In the genomic region with DNA sequence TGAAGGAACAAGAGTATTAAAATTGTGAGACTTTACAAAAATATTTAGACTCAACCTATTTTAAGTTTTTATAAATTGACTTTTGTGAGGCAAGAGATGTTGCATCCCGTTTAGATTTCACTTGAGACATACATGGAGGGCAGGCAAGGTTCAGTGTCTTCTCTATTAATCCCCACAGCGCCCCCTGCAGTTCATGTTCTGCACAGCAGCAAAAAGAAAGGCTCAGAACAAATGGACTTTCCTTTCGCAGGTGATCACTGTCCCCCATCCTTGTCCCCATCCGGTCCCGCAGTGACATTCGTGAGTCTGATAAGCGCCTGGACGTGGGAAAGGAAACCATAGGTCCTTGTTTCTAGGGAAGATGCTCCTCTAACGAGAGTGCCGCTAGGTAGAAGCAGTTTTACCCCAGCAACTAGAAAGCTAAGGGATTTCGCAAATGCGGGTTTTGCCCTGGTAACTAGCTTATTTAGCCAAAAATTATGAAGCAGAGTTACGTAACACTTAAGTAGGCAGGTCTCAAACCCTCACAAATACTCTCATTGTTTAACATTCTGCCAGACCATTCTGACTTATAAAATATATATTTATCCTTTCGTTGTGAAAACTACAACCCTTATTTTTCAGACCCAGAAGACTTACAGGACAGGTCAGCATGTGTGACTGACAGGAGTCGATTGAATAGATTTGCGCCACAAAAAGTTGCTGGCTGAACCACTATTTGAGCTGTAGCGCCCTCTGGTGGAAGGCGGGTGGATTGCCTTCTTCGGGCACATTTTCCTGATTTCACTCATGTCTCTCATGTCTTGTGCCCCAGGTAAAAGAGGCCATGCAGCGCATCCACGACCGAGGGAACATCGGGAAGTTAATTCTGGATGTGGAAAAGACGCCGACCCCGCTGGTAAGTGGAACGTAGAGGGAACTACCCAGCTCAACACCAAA, we compare ENCODE assay signal across 7 mouse cellular contexts. TPM values are rescaled to one million over a fixed set of nuclear protein-coding genes. Genes with fewer than 3 reads are reported as not detected.
DNase-seq lines count a peak whose midpoint lies in the region; ATAC-seq and TF ChIP-seq lines count a peak whose summit lies in the region.

No protein-coding gene starts in this region.

- no peaks in the 10 kb centered on the region for H3K27me3 ChIP-seq in intestine, postnatal 0 days (replicated peaks; ENCODE audit: control insufficient read depth, insufficient read depth, low read length)
- no peaks in the 10 kb centered on the region for H3K27me3 ChIP-seq in limb, embryonic 10.5 days (ENCODE audit: low read depth, poor library complexity, severe bottlenecking)
- H3K27me3 ChIP-seq in midbrain, embryonic 14.5 days (ENCODE audit: control insufficient read depth, insufficient read depth, low read length), result no peaks in the 10 kb centered on the region

- H3K9me3 ChIP-seq in intestine, postnatal 0 days (ENCODE audit: control insufficient read depth), result no peaks in the 10 kb centered on the region
- no peaks in the 10 kb centered on the region for H3K9me3 ChIP-seq in limb, embryonic 10.5 days (replicated peaks)
- no peaks in the 10 kb centered on the region for H3K9me3 ChIP-seq in midbrain, embryonic 14.5 days (ENCODE audit: control insufficient read depth, low read length)

- H3K27ac ChIP-seq in intestine, postnatal 0 days (ENCODE audit: low read depth, low read length), result no peak overlapping the region
- H3K27ac ChIP-seq in limb, embryonic 10.5 days, result no peak overlapping the region
- no peak overlapping the region for H3K27ac ChIP-seq in midbrain, embryonic 14.5 days (replicated peaks; ENCODE audit: low read depth, low read length)

- peak; percentile 91 for TF ChIP-seq CTCF in intestine, postnatal 0 days (IDR thresholded peaks at IDR 0.05; ENCODE audit: low read depth)

- WGBS in intestine, postnatal 0 days, result 36% methylated on average over 27 of the region's 27 CpGs
- 40% methylated on average over 27 of the region's 27 CpGs for WGBS in limb, embryonic 10.5 days
- WGBS in midbrain, embryonic 14.5 days, result 43% methylated on average over 27 of the region's 27 CpGs

- H3K36me3 ChIP-seq in intestine, postnatal 0 days (ENCODE audit: control insufficient read depth, insufficient read depth), result no peaks in the 10 kb centered on the region
- no peaks in the 10 kb centered on the region for H3K36me3 ChIP-seq in limb, embryonic 10.5 days
- H3K36me3 ChIP-seq in midbrain, embryonic 14.5 days (ENCODE audit: control insufficient read depth, insufficient read depth, low read length), result 0 out of 2 replicates have a peak, but pooled peaks cover 5% of the 10 kb centered on the region

- H3K4me3 ChIP-seq in intestine, postnatal 0 days (ENCODE audit: low read depth, low read length), result no peak overlapping the region
- H3K4me3 ChIP-seq in limb, embryonic 10.5 days, result no peak overlapping the region
- H3K4me3 ChIP-seq in midbrain, embryonic 14.5 days (replicated peaks; ENCODE audit: low read depth, low read length), result no peak overlapping the region

- intact Hi-C loops in gastrocnemius, postnatal 36 days (cut with DNase I), result loop anchor here (1.0 to 10.0 kb wide), 2 partner anchors 288 to 705 kb away; no protein-coding TSS in a partner anchor

- no peak overlapping the region; the same call in 1 of the 2 replicates for H3K4me2 ChIP-seq in intestine, postnatal 0 days (replicated peaks; ENCODE audit: low read depth)
- H3K4me2 ChIP-seq in midbrain, embryonic 14.5 days (ENCODE audit: low read length), result 0 out of 2 replicates have a peak overlapping the region, but pooled peaks have one; percentile 3

- peak; percentile 74 for DNase-seq in adrenal gland, adult 2 months
- DNase-seq in embryo, embryonic 10 days (ENCODE audit: low spot score), result peak; percentile 80
- peak; percentile 65 to 67 for DNase-seq in gastrocnemius, postnatal 36 days
- DNase-seq in limb, embryonic 10.5 days (ENCODE audit: low spot score), result peak; percentile 86
- peak; percentile 88 for DNase-seq in midbrain, embryonic 14.5 days
- DNase-seq in spleen, postnatal 10 days (ENCODE audit: low spot score in 2 of 2), result peak; percentile 27 to 66

- H3K9ac ChIP-seq in intestine, postnatal 0 days (ENCODE audit: low read depth, low read length), result no peak overlapping the region
- H3K9ac ChIP-seq in midbrain, embryonic 14.5 days (replicated peaks; ENCODE audit: low read length), result no peak overlapping the region

- H3K4me1 ChIP-seq in intestine, postnatal 0 days (replicated peaks; ENCODE audit: control insufficient read depth, insufficient read depth, low read length), result no peaks in the 10 kb centered on the region
- H3K4me1 ChIP-seq in limb, embryonic 10.5 days, result peaks cover under 1% of the 10 kb centered on the region; the same call in 1 of the 2 replicates
- no peaks in the 10 kb centered on the region for H3K4me1 ChIP-seq in midbrain, embryonic 14.5 days (ENCODE audit: control insufficient read depth, insufficient read depth, low read length)

- ATAC-seq in intestine, postnatal 0 days, result no peak
- no peak for ATAC-seq in midbrain, embryonic 14.5 days (ENCODE audit: low FRiP score, low TSS enrichment)

RNA-seq across cellular contexts. Expression of gene Clec3a, which starts 48.6 kb away (rescaled TPM):
- total RNA-seq in adrenal gland, adult 2 months (2021), result not detected
- polyA plus RNA-seq in adrenal gland, adult 2 months (2012; rRNA removed), result not detected in 2 replicates
- total RNA-seq in gastrocnemius, postnatal 36 days (2021), result not detected
- polyA plus RNA-seq in intestine, postnatal 0 days (2015; fragmentation: Nextera tagmentation; extraction: Ambion mirVana), result not detected in 2 replicates
- not detected in 2 replicates for polyA plus RNA-seq in limb, embryonic 10.5 days (2016; fragmentation: Nextera tagmentation; extraction: Ambion mirVana)
- not detected in 2 replicates for polyA plus RNA-seq in midbrain, embryonic 14.5 days (2014; fragmentation: Nextera tagmentation; extraction: Ambion mirVana)
